Mouse (Mus musculus) left cerebral cortex, postnatal 10 days (tissue): Measurements from ENCODE around the gene Stpg4. TPM values are rescaled to one million over a fixed set of nuclear protein-coding genes. Genes with fewer than 3 reads are reported as not detected.
A peak's percentile ranks its signal among the peaks of the same experiment; 100 is the strongest.

Experiments used
- DNase-seq, 2 experiments: peaks; one replicate each; pipeline ENCODE4 v3.0.0; 2021 to 2022; ENCODE audit warnings: low spot score in 2 of 2, mixed read lengths in 1 of 2; ENCODE audit errors: extremely low spot score in 1 of 2
- intact Hi-C: fragments of 180-260 bp; cut with DNase I; formaldehyde crosslinking; loops from one replicate; pipeline ENCODE4 v1.15.1; 2025
- total RNA-seq, 2 experiments: library from RNA; stranded (reverse); gene quantifications; 2 replicates each; pipeline ENCODE4 v1.2.3; 2021

Stpg4 gene
- total RNA-seq: under 1 TPM in 1 of 2 experiments, not detected in 1; 0.56 TPM

DNA sequence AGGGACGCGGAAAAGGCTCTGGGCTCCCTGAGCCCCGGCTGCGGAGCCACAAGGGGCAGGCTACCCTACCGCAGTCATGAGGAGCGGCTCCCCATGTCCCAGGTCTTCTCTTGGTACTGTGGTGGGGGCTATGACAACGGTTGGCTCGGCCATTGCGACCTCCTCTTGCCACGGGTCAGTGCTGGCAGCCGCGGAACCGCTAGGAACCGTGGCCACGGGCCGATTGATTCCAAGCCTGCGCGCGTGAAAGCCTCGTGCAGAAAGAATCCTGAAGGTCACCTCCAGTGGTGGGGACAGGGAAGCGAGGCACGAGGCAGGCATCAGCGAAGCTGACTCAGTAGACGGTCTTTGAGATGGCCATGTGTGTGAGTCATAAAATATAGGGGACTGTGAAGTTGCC lies at the start of gene Stpg4:
Stpg4 (minus strand) TSS at position 231 of the 400 bp plus-strand sequence.
- no peak for DNase-seq
- intact Hi-C loops: loop anchor here (5.0 kb wide), 1 partner anchor 50 kb away; no protein-coding TSS in a partner anchor

DNA sequence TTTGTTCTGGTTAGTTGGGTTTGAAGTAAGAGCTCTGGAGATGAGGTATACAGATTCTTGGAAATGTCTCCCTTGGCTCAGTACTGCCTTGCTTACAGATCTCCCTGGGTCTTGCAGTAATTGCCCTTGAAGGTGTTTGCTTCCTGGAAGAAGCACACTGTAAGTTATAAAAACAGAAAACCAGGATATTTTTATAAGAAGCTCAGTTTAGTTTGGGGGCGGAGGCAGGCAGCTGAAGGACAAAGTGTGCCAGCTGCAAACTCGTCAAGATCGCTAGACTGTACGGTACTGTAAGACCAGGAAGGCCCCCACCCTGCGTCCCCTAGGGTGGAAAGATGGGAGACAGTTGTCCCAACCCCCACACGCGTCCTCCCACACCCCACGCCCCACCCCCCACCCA lies 47.8 kb upstream of the Stpg4 start:
- no peak for DNase-seq
- intact Hi-C loops: no loop called here

DNA sequence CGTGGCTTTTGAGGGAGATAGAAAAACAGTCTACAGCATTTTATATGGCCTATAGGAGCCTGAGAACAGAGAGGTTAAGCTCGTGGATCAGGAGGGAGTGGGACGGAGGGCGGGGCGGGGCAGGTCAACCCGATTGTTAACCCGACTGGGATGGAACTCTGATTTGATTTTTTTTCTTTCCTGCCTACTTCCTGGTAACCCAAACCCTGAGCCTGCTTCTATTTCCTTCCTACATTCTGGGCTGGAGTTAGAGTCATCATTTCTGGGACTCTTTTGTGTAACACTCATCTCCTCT lies 46.9 kb upstream of the Stpg4 start:
- intact Hi-C loops: no loop called here
- DNase-seq: no peak

DNA sequence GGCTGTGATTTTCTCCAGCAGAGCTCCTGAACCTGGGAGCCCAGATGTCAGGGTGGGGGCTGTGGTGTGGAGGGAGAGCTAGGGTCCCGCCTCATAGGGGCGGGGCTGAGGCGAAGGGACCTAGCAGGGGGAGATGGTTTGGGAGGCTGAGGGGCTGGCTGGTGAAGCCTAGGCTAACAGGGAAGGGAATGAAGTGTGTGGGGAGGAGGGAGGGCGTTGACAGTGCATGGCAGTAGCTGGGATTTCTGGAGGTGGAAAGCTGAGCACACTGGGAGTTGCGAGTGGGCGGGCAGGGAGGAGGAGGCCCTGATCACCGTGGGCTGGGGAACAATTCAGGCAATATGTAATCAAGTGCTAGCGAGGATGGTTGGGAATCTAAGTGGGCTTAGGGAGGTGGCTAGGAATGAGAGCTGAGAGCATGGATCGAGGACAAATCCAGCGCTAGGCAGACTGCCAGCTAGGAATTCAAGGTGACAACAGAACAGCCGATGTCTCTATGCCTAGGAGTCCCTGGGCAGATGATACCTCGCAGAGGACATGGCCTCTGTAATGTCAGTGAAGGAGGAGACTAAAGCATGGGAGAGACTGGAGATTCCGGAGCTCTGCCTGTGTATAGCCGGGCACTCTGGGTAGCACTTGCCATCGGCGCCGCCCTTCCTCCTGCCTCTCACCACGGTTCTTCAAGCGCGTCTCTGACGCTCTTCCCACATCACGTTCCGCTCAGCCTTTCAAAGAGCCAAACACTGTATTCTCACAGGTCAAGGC lies 46.4 kb upstream of the Stpg4 start:
- DNase-seq: peak; percentile 43 to 73
- intact Hi-C loops: loop anchor here (2.0 kb wide), 1 partner anchor 27 kb away; the partner anchor contains the start of gene Calm2

DNA sequence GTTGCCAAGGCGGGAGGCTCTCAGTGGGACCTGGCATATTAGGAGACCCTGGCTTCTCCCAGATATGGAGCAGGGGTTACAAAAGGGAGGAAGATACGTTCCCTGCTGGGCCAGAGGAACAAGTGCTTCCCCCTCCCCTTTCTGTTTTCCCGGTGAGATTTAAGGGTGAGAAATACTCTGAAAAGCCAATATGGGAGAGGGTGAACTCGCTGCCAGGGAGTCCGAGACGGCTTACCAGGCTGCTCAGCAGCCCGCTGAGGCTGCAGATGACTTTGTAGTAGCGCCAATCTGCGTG lies 45.8 kb upstream of the Stpg4 start:
- no peak for DNase-seq
- intact Hi-C loops: loop anchor here (2.0 kb wide), 1 partner anchor 27 kb away; the partner anchor contains the start of gene Calm2

DNA sequence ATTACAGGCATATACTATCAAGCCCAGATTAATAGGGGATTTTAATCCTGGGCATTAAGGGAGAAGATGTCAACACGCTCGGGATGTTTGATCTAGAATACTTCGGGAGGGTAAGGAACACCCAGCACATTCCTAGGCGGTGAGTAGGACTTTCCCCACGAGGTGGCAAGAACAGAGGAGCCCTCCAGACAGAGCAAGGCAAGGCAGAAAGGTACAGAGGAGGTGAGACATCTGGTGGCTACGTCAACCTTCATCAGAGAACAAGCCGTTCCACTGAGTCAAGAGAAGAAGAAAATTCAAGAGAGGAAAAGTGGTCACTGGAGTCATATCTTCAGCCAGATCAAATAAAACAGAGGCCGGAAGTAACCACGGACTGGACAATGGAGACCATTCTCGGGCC lies 45.3 kb upstream of the Stpg4 start:
- DNase-seq: no peak
- intact Hi-C loops: loop anchor here (2.0 kb wide), 1 partner anchor 26 kb away; the partner anchor contains the start of gene Calm2

DNA sequence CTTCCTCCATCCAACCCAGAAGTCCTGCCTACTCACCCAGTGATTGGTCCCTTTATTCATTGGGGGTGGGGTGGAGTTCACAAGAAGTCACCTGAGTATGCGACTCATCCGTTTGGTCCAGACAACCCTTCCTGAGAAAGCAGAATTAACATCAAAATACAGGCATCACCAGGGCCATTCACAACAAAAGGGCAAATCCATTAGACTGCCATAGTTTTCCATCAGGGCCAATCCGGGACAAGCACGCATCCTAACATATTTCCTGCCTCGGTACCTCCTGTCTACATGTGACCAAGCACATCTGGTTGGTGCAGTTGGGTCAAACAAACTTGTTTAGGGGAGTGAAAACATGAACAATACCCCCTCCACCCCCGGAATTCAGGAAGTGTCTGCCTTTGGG lies 44.1 kb upstream of the Stpg4 start:
- intact Hi-C loops: loop anchor here (2.0 kb wide), 1 partner anchor 25 kb away; the partner anchor contains the start of gene Calm2
- no peak for DNase-seq

DNA sequence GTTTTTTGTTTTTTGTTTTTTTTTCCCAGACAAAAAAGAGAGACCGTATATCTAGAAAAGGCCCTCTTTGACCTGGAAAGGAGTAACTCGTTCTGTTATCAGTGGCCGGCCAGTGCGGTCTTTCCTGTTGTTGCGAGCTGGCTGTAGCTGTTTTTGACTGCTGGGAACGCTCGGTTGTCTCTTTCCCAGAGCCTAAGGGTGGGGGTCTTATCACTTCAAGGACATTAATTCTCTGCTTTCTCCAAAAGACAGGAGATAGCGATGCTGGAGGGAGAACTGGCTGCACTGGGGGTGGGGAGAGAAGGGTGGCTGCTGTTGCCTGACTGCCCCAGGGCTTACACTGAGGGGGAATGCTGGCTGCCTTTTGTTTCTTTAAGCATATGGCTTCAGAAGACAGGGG lies 43.3 kb upstream of the Stpg4 start:
- intact Hi-C loops: no loop called here
- no peak for DNase-seq

DNA sequence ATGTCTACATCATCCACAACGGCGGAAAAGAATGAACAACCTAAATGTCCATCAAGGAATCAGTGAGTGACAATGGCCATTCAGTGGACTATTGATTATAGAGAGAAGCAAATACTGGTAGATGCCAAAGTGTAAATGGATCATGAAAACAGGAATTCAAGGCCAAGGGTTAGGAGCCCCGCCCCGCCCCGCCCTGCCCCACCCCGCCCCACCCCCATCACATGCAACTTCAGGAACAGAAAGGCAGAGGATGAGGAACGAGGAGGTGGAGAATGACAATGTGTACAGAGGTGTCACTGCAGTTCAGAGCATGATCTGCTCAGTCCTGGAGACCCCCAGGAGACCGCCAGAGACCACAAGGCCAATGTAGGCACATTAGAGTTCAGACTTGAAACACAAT lies 42.7 kb upstream of the Stpg4 start:
- intact Hi-C loops: no loop called here
- no peak for DNase-seq

DNA sequence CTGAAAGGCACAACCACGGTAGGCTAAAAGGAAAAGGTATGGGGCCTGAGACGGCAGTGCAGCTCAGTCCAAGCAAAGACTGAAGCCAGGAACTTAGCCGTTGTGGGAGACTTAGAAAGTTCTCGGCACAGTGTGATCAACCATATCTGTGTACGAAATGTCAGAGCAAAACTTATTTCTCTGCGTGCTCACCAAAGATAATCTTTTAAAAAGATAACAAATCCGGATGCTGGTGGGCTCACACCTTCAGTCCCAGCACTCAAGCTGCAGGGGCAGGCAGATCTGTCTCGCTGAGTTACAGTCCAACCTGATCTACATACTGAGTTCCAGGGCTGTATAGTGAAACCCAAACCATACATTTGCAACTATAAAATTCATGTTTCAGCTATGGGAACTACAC lies 41.9 kb upstream of the Stpg4 start:
- intact Hi-C loops: no loop called here
- DNase-seq: no peak

DNA sequence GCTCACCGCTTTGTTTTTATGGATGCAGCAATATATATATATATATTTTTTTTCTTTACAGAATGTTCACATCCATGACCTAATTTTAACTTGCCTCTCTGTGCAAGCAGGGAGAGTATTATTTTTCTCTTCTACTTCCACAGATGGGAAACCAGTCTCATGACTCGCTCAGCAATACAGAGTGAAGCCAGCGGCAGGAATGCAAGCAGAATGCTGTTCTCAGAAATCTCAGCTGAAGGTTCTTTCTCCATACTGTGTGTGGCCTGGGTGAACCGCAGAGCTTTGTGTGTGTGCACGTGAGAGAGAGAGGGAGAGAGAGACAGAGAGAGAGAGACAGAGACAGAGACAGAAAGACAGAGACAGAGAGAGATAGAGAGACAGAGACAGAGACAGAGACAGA lies 41.1 kb upstream of the Stpg4 start:
- intact Hi-C loops: no loop called here
- DNase-seq: no peak

DNA sequence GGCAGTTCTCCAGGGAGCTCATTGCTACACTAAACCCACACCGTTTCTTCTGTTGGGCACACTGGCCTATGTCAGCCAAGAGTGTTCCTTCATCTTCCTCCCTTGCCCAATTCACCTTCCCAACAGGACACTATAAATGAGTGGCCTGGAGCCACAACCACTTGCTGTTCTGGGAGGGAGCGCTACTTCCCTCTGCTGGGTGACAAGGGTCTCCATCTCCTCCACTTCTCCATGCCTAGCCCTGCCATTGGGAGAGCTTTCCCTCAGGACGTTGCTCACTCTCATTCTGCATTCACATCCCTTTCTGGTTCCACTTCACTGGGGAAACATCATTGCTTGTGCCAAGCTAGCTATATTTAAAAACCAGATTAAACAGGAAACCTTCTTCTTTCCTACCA lies 34.0 kb upstream of the Stpg4 start:
- intact Hi-C loops: no loop called here
- no peak for DNase-seq

DNA sequence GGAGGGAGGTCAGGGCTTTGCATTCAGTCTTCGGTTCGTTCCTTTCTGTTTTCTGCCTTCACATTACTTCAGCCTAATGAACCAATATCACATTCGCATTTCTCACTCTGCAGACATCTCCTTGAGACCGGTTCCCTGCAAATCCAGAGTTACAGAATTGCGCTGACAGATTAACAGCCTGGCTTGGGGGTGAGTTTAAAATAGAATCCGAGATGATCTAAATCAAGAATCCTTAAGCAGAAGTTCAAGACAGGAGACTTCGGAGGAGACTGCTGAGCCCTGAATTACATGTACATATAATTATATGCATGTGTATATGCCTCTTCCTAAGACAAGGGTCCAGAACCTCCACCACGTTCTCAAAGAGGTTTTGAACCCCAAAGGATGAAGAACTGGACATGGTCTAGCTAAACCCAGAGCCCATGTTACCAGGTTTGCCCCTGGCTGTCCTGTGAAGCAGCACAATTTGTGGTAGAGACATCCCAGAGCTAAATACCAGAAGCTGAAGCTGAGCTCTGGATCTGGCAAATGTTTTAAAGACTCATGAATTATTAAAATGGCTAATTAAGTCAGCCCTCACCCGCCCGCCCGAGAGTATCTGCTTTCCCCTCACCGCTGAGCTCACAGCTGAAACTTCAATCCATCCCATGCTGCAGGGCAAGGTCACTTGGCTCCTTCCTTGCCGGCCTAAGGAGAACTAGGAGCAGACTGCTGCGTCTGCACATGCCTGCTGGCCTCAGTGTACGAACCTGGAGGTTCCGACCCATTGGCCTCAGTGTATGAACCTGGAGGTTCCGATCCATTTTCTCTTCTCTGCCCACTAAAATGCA lies 33.3 kb upstream of the Stpg4 start:
- peak in 1 of 2 experiments; percentile 42 for DNase-seq
- intact Hi-C loops: no loop called here

DNA sequence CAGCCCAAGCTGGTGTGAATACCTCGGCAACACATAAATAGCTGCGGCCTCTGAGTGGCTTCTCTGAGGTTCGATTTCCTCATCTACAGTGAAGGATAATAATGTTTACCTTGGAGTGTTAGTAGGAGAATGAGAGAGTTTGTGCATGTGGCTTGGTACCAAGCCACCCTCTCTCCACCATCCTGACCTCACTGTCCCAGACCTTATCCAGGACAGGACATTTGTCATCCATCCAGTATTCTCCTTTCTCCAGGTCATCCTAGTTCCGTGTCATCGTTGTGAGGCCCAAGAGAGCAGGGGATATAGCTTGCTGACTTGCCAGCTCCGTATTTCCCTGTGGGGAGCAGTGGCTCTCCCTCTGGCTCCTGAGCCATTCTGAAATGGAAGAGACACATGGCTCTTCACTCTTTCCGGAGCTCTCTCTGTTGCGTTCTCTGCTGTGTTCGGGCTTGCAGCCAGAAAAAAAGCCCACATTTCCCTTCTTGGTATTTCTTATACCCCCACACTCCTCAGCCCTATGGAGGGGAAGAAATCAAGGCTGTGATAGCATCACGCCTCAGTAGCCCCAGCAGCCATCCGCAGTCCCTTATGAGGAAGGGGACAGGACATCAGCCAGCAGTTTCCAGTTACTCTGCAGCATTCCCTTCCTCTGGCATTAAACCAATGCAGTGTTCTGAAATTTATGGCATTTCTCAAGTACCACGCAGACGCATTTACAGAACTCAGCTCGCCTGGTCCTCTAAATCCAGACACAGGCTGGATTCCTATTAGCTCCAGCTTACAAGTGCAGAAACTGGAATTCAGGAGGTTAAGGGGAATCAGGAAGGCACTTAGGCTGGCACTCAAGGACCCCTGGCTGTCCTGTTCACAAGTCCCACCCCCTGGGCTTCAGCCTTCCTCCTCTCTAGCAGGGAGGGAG lies 32.5 kb upstream of the Stpg4 start:
- peak in 1 of 2 experiments; percentile 64 for DNase-seq
- intact Hi-C loops: no loop called here

DNA sequence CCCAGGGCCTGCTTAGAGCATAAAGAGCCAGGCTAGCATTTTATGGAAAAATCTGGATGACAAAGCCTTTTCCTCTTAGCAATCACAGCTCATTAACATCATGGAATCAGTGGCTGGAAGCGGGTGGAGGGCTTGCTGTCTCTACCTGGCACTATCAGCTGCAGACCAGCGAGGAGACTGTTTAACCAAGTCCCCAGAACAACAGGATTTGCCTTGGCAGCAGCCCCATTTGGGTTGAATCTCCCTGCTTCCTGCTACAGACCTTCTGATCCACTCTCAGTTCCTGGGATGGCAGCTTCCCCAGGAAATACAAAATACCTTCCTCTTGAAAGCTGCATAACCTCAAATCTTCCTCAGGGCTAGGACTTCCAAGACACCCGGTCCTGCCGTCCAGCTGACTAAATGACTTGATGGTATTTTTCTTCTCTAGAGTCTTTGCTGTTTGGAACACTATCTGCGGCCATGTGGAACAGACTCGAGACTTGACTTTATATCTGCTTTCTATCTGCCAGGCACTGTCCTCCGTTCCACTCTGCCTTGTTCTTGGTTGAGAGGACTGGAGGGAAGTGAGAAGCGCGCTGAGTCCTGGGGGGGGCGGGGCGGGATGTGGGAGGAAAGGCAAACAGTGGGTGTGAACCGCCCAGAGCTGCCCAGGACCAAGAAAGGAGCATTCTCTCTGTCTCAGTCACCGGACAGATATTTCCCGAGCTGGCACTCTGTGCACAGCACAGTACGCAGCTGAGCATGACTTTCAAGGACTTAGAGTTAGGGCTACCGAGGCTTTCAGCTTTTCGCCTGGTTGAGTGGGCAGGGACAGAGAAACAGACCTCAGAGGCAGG lies 31.6 kb upstream of the Stpg4 start:
- peak in 1 of 2 experiments; percentile 55 for DNase-seq
- intact Hi-C loops: no loop called here

DNA sequence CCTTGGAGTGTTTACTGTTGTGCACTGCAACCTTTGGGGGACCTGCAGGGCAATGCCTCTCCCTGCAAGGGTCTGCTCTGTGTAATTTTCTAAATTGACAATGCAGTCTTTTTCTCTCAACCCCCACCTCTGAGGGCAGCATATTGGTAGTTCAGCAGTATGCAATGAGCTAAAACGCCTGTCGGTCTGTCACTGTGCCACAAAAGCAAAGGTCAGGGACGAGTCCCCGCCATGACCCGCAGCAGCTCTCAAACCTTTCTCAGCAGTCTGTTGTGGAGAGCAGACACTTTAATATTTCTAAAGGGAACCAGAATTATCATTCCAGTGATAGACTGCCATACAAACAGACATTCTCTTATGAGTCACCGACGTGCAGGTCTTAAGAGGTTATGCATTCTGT lies 30.4 kb upstream of the Stpg4 start:
- DNase-seq: no peak
- intact Hi-C loops: no loop called here

DNA sequence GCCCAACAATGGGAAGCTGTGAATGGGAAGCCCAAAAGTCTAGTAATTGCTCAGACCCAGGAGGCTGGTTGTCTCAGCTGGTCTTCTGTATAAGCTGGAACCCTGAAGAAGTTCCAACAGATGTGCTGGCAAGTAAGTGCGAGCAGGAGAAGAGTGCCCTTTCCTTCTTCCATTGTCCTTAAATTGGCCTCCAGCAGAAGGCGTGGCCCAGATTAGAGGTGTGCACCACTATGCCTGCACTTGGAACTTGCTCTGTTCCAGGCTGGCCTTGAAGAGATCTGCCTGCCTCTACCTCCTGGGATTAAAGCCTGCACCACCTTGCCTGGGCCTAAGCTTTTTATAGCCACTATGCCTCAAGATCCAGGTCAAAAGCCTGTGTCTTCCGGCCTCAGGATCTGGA lies 26.6 kb upstream of the Stpg4 start:
- intact Hi-C loops: no loop called here
- DNase-seq: no peak

DNA sequence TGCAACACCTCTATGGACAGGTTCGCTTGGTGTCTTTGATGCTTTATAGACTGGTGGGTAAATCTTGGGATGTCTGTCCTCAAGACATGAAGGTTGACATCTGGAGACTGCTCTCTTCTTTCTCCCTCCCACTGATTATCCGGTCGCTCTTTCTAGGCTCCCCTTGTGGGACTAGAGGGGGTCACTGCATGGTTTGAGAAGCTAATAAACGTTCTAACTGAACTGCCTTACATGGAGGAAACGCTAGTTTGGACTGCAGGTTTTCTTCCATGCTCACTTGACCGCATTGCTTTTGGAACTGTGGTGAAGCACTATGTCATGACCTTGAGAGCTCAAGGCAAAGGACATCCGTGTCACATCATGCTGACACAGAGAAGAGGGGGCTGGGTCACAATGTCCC lies 25.8 kb upstream of the Stpg4 start:
- intact Hi-C loops: no loop called here
- DNase-seq: no peak
